14 mouse cellular contexts compared by ENCODE assay signal in the genomic region with DNA sequence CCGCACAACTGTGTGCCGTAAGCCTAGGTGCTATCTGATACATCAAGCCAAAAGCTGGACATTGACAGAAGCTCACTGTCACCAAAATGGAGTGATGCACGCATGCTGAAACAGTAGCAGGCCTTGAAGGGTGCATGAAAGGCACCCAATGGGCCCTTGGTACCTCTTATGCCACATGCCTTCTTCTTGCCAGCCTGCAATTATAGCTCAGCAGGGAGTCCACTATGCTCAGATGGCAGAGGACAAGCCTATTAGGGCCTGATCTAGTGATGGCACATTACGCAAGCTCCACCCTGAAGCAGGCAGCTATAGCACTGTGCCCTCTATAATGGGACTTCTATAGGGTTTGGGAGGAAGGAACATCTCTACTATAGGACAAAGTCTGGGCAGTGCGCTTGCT.
"Had no signal": no experiment of that assay in that cellular context is flagged by ENCODE, and none has a peak within 500 bp of the region (broad histone marks: within the 10 kb centered on the region; RNA-seq: fewer than 3 reads in every experiment).

No protein-coding gene starts in this region.

- H3K27me3 ChIP-seq: kidney, embryonic 15.5 days; liver, embryonic 13.5 days; midbrain, embryonic 12.5 days; midbrain, embryonic 15.5 days had no signal

- H3K36me3 ChIP-seq: kidney, embryonic 15.5 days; liver, embryonic 13.5 days; midbrain, embryonic 12.5 days; midbrain, embryonic 15.5 days had no signal

- ATAC-seq: midbrain, embryonic 15.5 days had no signal

- H3K4me3 ChIP-seq: kidney, embryonic 15.5 days; left cerebral cortex, adult 2 months; liver, embryonic 13.5 days; midbrain, embryonic 12.5 days; midbrain, embryonic 15.5 days had no signal

- H3K9ac ChIP-seq: kidney, embryonic 15.5 days; liver, embryonic 13.5 days; midbrain, embryonic 12.5 days; midbrain, embryonic 15.5 days had no signal

- H3K27ac ChIP-seq: kidney, embryonic 15.5 days; left cerebral cortex, adult 2 months; liver, embryonic 13.5 days; midbrain, embryonic 12.5 days; midbrain, embryonic 15.5 days had no signal

- DNase-seq: kidney, adult 8-10 months; kidney, postnatal 10 days; kidney, postnatal 36 days; layer of hippocampus, postnatal 36 days; liver, embryonic 13.5 days; lung, adult 2 months; lung, postnatal 14 days; lung, postnatal 4 days; thymus, adult 18-20 months; thymus, postnatal 36 days had no signal

- H3K4me1 ChIP-seq: kidney, embryonic 15.5 days; liver, embryonic 13.5 days; midbrain, embryonic 12.5 days; midbrain, embryonic 15.5 days had no signal

- H3K4me2 ChIP-seq: kidney, embryonic 15.5 days; liver, embryonic 13.5 days; midbrain, embryonic 12.5 days; midbrain, embryonic 15.5 days had no signal

- H3K9me3 ChIP-seq: kidney, embryonic 15.5 days; liver, embryonic 13.5 days; midbrain, embryonic 12.5 days; midbrain, embryonic 15.5 days had no signal
